Mouse (Mus musculus) gastrocnemius, adult 18-20 months (tissue): Measurements from ENCODE around the gene Ubl4b. TPM values are rescaled to one million over a fixed set of nuclear protein-coding genes. Genes with fewer than 3 reads are reported as not detected.

Source experiments
- DNase-seq: peaks from one replicate; pipeline ENCODE4 v3.0.0; 2021; ENCODE audit warnings: low spot score
- long read RNA-seq, 2 experiments: library from polyadenylated mRNA; stranded (forward); transcript quantifications; one replicate each; pipeline ENCODE4 v2.0.0; 2021
- total RNA-seq, 2 experiments: library from RNA; stranded (reverse); gene quantifications; 2 replicates each; pipeline ENCODE4 v1.2.3; 2021

Ubl4b gene
- not detected for total RNA-seq
- long read RNA-seq, experiment 1, result 0 reads
- long read RNA-seq, experiment 2, result 0 reads

DNA sequence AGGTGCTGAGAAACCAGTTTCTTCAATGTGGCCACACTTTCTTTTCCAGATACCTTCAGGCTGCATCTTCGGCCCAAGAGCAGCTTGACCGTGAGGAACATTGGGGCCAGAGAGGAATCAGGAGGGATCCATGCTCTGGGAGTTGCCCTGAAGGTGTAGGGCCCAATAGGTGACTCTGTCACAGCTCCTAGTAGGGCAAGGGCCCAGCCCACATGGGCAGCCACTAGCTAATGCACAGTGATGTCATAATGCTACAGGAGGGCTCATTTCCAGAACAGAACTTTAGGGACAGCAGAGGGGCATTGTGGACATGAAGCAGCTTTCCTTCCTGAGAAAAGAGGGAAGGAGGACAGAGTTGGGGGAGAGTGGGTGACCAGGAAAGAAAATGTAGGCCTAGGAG is at the start of gene Ubl4b:
Gene Ubl4b (minus strand): TSS at position 232 of the 400 bp plus-strand sequence.
- no peak for DNase-seq

DNA sequence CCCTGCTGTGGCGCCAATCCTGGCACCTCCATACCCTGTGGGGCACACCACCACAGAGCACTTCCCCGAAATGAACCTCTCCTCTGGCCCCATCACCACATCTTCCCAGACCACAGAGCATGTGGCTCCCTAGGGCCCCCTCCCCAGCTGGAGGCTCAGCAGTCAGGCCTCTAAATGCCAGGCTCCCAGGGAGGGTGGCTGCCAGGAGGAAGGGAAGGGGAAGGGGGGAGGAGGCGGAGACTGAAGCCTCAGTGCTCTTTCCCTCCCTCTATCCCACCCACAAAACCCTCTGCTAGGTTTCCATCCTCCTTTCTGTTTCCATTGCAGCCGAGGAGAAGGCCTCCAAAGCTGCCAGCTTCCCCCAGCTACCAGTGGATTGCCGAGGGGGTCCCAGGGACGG is 45.3 kb upstream of the Ubl4b start:
- no peak for DNase-seq

GRCm38 (mm10) chr3:107597586-107598389 is 42.9 kb upstream of the Ubl4b start:
- no peak for DNase-seq

DNA sequence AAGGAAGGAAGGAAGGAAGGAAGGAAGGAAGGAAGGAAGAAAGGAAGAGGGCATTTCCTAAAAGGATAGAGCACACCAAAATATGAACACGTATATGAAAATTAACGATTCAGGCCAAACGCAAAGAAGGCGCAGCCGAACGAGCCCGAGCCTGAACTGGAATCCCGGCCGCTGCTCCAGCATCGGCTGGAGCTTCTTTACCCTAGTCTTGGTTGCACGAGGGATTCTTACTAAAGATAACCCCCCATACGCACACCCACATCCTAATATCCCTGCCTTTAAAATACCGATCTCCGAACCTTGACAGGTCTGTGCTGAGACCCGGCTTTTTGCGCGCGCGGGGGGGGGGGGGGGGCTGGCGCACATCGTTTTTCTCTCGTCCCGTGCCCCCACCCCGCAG is 42.3 kb upstream of the Ubl4b start:
- DNase-seq, result no peak

- no peak for DNase-seq
Observed at GRCm38 (mm10) chr3:107596559-107596958, 41.7 kb upstream of the Ubl4b start.

GRCm38 (mm10) chr3:107595938-107596461 is 41.1 kb upstream of the Ubl4b start:
- no peak for DNase-seq

- no peak for DNase-seq
Observed at GRCm38 (mm10) chr3:107595264-107595937, 40.5 kb upstream of the Ubl4b start.

GRCm38 (mm10) chr3:107594662-107595263 is 39.9 kb upstream of the Ubl4b start, which contains the start of gene Alx3:
TSS of gene Alx3 (plus strand) at chr3:107595031.
- no peak for DNase-seq

GRCm38 (mm10) chr3:107593632-107594031 is 38.8 kb upstream of the Ubl4b start:
- no peak for DNase-seq

DNA sequence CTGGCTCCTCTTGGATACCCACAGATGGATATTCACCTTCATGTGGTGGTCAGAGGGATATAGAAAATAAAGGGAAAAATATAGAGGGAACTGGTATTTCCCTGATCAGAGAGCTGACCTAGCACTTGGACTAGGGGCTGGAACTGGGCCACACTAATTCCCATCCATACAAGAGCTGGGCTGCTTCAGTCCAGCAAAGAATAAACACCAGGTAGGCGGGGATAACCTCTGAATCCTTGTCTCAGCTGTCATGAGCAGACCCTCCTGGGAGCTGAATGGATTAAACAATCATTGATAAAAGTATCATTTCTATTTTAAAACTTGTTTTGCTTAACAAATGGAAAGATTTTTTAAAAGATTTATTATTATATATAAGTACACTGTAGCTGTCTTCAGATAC is 36.7 kb upstream of the Ubl4b start:
- no peak for DNase-seq

GRCm38 (mm10) chr3:107586504-107586903 is 31.6 kb upstream of the Ubl4b start:
- DNase-seq, result no peak

DNA sequence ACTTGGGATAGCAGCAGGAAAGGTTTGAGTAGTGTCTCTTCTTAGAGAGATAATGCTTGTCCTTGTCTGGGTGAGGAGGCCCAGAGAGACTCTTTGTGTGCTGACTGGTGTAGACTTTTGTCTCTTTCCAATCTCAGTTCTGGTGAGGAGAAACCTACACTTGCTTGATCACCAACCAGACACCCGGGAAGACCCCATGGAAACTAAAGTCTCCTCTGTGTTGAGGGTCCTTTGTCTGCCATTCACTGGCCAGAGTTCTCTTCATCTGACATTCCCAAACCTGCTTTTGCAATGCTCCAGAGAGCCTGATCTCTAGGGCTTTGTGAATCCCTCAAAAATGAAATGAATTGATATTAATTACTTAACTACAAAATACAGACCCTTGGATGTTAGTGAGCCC is 29.0 kb upstream of the Ubl4b start:
- DNase-seq, result no peak

- no peak for DNase-seq
Observed at GRCm38 (mm10) chr3:107582875-107583767, 28.2 kb upstream of the Ubl4b start.

- no peak for DNase-seq
Observed at GRCm38 (mm10) chr3:107582130-107582874, 27.4 kb upstream of the Ubl4b start.

GRCm38 (mm10) chr3:107581103-107582010 is 26.5 kb upstream of the Ubl4b start:
- DNase-seq, result no peak

DNA sequence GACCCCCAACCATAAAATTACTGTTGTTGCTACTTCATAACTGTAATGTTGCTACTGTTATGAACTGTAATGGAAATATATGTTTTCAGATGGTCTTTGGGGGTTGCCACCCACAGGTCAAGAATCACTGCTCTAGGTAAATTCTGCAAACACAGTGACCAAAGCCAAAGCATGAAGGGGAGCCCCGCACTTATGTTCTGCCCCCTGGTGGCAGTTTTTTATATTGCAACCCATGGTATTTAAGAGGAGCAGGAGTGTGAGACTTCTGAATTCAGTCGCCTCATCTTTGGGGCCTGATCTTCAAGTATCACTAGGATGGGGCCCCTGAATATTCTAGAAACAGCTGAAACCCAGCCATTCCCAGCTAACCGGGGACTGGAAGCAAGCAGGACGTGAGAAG is 24.6 kb upstream of the Ubl4b start:
- DNase-seq, result peak; percentile 67

GRCm38 (mm10) chr3:107577810-107578390 is 23.0 kb upstream of the Ubl4b start:
- DNase-seq, result no peak

GRCm38 (mm10) chr3:107576807-107577206 is 21.9 kb upstream of the Ubl4b start:
- DNase-seq, result no peak

GRCm38 (mm10) chr3:107571205-107571604 is 16.3 kb upstream of the Ubl4b start:
- no peak for DNase-seq
